Mouse (Mus musculus): ENCODE measurements around the gene Bmpr1a. TPM values are rescaled to one million over a fixed set of nuclear protein-coding genes. Genes with fewer than 3 reads are reported as not detected.
A peak's percentile ranks its signal among the peaks of the same experiment; 100 is the strongest.

Gene Bmpr1a
- total RNA-seq, 2 experiments from 2014 or later, result 65.3 to 69.9 TPM

GRCm38 (mm10) chr14:34511901-34512300 is 8.8 kb upstream of the Bmpr1a start:
- intact Hi-C loops (cut with DNase I; ENCODE audit: low total_unique reads), result no loop called here
- no peak for DNase-seq

GRCm38 (mm10) chr14:34508842-34509439 is 5.8 kb upstream of the Bmpr1a start:
- DNase-seq, result no peak
- intact Hi-C loops (cut with DNase I; ENCODE audit: low total_unique reads), result no loop called here

DNA sequence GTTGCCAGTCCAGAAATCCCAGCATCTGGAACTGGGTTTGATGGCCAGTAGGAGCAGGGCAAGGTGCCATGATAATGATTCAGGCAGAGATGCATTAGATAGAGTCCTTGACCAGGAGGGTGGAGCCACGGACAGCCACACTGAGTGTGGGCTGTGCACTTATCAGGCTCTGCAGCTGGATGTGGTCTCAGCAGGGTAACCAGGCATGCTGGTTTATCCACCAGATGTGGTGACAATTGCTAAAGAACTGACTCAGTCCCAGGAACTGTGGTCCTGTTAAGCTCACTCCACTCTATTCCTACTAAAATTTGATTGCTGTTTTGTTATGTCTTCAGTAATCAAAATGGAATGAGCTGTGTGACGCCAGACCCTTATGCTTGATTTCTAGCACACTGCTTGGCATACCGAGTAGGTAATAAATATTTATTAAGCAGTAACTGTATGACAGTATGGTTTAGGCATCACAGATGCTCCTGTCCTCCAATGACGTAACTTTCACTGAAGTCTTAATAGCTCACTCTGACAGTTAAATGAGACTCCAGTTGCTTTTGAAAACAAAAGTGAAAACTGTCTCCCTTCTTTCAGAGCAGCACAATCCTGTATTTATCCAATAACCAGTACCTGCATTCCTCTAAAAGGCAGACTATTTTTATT is 5.2 kb upstream of the Bmpr1a start:
- intact Hi-C loops (cut with DNase I; ENCODE audit: low total_unique reads), result no loop called here
- peak; percentile 19 for DNase-seq

DNA sequence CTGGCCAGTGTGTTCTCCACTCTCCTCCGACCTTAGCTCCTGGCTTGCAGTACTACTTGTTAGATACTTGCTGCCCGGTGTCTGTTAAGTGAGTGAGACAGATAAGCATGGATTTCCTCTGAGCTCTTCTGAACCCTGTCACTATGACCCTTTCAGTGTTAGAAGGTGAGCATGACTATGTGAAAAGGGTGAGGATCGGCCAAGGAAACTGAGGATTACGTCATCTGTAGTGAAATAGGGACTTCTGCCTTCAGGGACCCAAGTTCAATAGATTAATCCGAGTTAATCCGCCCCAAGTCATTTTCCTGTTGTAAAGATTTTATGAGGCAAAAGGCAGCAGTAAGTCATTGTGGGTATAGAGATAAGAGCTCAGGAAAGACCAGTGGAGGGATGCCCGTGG is 2.2 kb upstream of the Bmpr1a start:
- intact Hi-C loops (cut with DNase I; ENCODE audit: low total_unique reads), result no loop called here
- DNase-seq, result no peak

DNA sequence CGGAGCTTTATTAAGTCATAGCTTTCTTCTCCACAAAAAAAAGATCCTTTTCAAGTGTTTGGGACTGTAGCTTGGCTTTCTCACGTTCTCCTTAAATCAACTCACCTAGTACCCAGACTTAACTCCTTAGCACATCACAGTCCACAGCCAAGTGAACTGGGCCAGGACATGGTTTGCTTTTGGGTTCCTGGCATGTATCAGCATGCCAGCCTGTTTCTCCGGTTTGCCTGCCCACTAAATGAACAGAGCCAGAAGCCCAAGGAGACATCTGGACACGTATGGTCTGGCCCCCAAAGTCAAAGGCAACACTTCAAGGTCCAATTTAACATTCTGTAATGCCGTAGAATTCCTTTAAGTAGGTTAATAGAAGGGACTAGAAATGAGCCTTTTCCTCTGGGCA is 1.2 kb upstream of the Bmpr1a start:
- no peak for DNase-seq
- intact Hi-C loops (cut with DNase I; ENCODE audit: low total_unique reads), result loop anchor here (5.0 kb wide), 1 partner anchor 43 kb away; no protein-coding TSS in a partner anchor

DNA sequence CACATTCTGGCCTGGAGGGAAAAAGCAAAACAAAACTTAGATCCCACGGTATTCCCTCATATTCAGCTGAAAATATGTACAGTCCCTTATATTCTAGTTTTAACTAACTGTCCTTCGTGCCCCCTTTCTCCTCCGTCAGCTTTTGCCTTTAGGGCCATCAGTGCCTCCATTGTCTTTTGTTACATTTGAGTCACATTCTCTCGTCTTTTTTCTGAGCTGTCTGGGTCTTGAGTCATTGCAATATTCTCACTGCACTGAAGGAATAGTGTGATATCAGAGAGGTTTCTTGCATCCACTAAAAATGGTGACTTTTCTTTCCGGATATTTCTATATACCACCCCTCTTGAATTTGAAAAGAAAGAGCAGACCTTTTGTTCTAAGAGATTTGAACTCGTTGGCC is 618 bp upstream of the Bmpr1a start:
- DNase-seq, result no peak
- intact Hi-C loops (cut with DNase I; ENCODE audit: low total_unique reads), result loop anchor here (5.0 kb wide), 1 partner anchor 44 kb away; no protein-coding TSS in a partner anchor

DNA sequence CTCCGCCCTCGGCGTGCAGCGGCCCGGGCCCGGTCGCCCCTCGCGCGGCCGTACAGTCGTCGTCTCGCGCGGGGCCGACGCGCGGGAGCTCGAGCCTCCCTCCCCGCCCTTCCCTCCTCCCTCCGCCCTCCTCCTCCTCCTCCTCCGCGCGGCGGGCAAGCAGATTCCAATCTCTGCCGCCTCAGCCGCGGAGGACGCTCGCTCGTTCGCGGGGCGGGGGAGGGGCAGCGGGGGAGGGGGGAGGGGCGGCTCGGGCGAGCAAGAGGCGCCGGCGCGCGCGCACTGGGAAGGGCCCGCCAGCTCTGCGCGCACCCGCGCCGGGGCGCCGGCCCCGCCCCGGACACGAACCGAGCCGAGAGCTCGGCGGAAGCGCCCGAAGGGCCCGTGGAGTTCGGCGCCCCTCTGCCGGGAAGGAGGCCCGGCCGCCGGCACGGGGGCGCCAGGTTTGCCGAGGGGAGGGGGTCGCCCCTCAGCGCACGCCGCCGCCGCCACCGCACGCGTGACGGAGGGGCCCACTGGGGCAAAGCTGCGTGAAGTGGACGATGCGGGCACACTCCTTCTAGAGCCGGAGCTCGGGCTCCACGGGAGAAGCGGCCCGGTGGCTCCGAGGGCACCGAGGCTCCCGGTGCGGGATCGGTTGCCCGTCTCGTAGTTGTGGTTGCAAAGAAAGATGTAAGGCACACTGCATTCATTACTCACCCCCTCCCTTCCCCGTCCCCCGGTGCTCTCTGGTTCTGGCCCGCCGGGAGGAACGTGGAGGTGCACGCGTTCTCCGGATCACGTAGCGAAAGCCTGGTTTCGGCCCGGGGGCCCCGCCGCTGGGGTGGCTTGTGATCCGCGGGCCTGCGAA is 441 bp downstream of the Bmpr1a start:
- intact Hi-C loops (cut with DNase I; ENCODE audit: low total_unique reads), result loop anchor here (5.0 kb wide), 1 partner anchor 45 kb away; no protein-coding TSS in a partner anchor
- peak; percentile 87 for DNase-seq

GRCm38 (mm10) chr14:34501804-34502474 is 1.2 kb downstream of the Bmpr1a start:
- intact Hi-C loops (cut with DNase I; ENCODE audit: low total_unique reads), result loop anchor here (5.0 kb wide), 1 partner anchor 45 kb away; no protein-coding TSS in a partner anchor

DNA sequence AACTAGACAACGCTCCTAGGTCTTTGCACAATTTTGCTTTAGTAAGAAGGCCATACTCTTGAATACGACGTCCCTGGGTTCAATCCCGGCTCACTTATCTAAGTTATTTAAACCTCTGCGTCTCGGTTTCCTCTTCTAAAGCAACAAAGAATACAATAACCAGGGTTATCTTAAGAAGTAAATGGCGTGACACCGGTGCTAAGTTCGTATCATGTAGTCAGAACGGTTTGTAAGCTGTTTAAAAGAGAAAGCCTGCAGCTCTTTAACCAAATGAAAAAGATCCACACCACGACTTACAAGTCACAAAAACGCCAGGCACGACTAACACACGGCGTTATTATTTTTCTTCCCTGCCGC is 1.7 kb downstream of the Bmpr1a start:
- intact Hi-C loops (cut with DNase I; ENCODE audit: low total_unique reads), result loop anchor here (5.0 kb wide), 1 partner anchor 46 kb away; no protein-coding TSS in a partner anchor
- DNase-seq, result no peak

More at GRCm38 (mm10) chr14:34501804-34502474, 1.2 kb downstream of the Bmpr1a start:
- peak; percentile 46 for DNase-seq

GRCm38 (mm10) chr14:34500309-34500708 is 2.8 kb downstream of the Bmpr1a start:
- intact Hi-C loops (cut with DNase I; ENCODE audit: low total_unique reads), result loop anchor here (5.0 kb wide), 1 partner anchor 47 kb away; no protein-coding TSS in a partner anchor
- DNase-seq, result no peak

DNA sequence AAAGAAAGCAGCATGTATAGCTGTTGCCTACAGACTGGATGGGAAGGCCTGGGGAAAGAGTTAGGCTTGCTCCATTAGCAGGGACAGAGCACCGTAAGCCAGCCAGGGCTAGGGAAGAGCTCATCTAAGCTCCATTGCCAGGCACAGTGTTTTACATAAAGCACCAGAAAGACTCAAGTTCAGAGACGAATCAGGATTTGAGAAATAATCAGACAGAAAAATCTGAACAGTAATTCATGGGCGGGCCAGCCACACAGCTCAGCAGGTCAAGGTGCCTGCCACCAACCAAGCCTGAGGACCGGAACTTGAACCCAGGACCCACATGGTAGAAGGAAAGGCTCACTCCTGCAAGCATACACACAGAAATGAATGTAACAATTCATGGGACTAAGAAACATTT is 3.5 kb downstream of the Bmpr1a start:
- intact Hi-C loops (cut with DNase I; ENCODE audit: low total_unique reads), result loop anchor here (5.0 kb wide), 1 partner anchor 48 kb away; no protein-coding TSS in a partner anchor
- no peak for DNase-seq

DNA sequence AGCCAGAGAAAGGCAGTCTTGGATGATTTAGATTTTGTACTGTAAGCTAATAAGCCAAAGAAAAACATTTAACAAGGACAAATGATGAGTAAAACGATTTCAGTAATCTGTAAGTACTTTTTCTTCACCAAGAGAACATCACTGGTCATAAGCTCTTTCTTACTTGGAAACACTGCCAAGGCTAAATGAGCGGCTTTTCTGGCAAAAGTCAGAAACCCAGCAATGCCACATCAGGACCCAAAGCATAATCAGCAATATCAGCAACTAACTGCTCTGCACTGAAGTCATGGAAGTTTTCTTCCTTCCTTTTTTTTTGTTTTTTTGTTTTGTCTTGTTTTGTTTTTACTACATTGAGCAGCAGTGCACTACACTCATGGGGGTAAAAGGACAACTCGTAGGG is 5.8 kb downstream of the Bmpr1a start:
- intact Hi-C loops (cut with DNase I; ENCODE audit: low total_unique reads), result no loop called here
- no peak for DNase-seq

DNA sequence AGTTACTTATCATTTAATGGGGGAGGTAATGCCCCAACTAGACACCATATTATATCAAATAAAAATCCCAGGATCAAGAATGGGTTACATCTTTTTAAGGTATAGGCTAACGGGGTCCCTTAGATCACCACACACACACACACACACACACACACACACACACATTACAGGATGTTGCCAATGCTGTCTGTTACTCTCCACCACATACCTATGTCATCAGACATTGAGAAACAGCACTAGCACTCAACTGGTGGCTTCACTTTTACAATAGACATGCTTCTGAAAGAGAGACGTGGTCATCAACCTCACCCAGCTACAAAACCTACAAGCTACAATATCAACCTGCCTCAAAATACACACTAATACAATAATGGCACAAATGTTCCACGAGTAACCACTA is 9.5 kb downstream of the Bmpr1a start:
- intact Hi-C loops (cut with DNase I; ENCODE audit: low total_unique reads), result no loop called here
- no peak for DNase-seq

- no peak for DNase-seq
- intact Hi-C loops (cut with DNase I; ENCODE audit: low total_unique reads), result no loop called here
These were observed 10.5 kb downstream of the Bmpr1a start for GRCm38 (mm10) chr14:34492688-34493087.

- intact Hi-C loops (cut with DNase I; ENCODE audit: low total_unique reads), result no loop called here
- DNase-seq, result no peak
These were observed 12.2 kb downstream of the Bmpr1a start for GRCm38 (mm10) chr14:34490965-34491364.

DNA sequence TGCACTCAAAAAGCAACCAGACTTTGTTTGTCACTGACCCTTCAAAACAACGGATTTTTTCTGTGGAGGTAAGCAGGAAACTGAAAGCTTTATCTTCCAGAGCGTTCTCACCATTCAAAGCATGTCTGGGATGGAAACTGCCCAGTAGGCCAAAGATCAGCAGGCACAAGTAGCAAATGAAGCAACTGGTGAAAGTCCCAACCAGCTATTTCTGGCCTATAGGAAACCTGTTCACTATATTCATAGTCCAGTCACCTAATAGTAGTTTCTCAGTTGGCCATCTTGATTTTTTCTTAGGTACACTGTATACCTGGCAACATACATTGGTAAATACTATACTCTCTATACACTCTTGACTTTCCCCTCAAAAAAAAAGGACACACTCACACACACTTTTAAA is 13.2 kb downstream of the Bmpr1a start:
- DNase-seq, result no peak
- intact Hi-C loops (cut with DNase I; ENCODE audit: low total_unique reads), result no loop called here

- DNase-seq, result no peak
- intact Hi-C loops (cut with DNase I; ENCODE audit: low total_unique reads), result no loop called here
These were observed 17.0 kb downstream of the Bmpr1a start for GRCm38 (mm10) chr14:34486169-34486568.

DNA sequence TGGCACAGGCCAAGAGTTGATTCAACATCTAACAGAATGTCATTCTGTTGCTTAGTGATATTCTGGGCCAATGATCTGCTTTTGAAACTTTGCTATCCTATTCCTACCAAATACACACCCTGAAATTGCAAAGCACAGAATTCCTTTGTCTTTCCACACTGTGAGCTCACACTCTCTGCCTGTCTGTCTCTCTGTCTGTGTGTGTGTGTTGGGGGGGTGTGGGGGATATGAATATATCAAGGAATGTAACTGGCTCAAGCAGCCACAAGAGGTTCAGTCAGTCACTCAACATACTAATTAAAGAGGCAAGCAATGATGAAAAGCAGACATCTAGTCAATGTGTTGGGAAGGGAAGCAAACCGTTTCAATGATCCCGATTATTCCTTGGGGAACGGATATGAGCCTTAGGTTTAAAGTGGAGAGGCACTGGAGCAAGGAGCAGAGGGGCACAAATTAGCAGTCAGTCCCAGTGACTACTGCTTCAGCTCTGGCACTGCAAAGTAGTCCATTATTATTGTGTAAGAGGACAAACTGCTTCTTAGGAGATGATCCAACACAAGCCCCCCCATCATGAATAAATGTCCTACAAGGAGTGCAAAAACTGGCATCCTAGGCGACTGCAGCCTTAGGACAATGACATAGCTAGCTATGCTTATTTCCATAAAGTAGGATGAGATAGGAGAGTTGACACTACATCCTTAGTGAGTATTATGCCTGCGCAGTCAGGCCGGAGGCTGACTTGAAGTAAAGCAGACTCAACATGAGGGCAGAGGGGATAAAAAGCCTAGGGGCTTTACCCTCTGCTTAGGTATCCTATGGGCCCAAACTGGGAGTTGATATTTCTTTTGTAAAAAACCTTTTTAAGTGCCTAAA is 19.4 kb downstream of the Bmpr1a start:
- no peak for DNase-seq
- intact Hi-C loops (cut with DNase I; ENCODE audit: low total_unique reads), result no loop called here

GRCm38 (mm10) chr14:34471591-34471990 is 31.6 kb downstream of the Bmpr1a start:
- intact Hi-C loops (cut with DNase I; ENCODE audit: low total_unique reads), result no loop called here

More at GRCm38 (mm10) chr14:34471591-34471990, 31.6 kb downstream of the Bmpr1a start:
- DNase-seq, result no peak

Data from gastrocnemius, postnatal 14 days (tissue).